Mouse (Mus musculus): ENCODE results near the gene Spag6.

GRCm38 (mm10) chr2:18781296-18781695 lies 87.5 kb downstream of the Spag6 start:
- no peak for TF ChIP-seq EP300 (IDR thresholded peaks at IDR 0.05; ENCODE audit: low read depth)
- no peak for TF ChIP-seq CTCF (IDR thresholded peaks at IDR 0.05; ENCODE audit: low read depth)

Data from liver, embryonic 14.5 days (tissue).